Mouse (Mus musculus): Measurements from ENCODE around the gene Vwa3b. TPM values are rescaled to one million over a fixed set of nuclear protein-coding genes. Genes with fewer than 3 reads are reported as not detected.

Vwa3b gene
- polyA plus RNA-seq, 1 experiment from 2014 or later: 0.61 TPM

DNA sequence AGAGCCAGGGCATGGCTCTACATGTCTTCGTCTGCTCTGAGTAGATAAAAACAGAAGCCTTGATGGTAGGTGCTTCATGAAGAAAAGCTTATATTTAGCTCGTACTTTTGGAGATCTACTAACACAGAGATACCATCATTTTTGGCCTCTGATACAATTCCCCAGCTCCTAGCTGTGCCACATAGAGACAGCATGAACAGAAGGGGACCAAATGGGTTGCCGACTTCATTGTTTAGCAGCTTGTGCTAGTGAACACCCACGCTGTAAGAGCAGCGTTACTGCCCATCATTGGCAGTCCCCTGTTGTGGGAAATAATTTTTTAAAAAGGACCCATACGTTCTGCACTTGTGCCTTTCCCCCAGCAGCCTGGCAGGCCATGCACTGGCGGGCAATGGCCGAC, 74.6 kb downstream of the Vwa3b start:
- no peak overlapping the region for H3K4me2 ChIP-seq (ENCODE audit: low read depth, severe bottlenecking)
- DNase-seq (ENCODE audit: low spot score): no peak
- H3K4me3 ChIP-seq (ENCODE audit: low read depth, low read length): no peak overlapping the region
- no peak overlapping the region for H3K27ac ChIP-seq (replicated peaks; ENCODE audit: low read depth, low read length)
- no peak for ATAC-seq (ENCODE audit: insufficient number of reproducible peaks, low FRiP score, low TSS enrichment, low read depth)
- no peaks in the 10 kb centered on the region for H3K36me3 ChIP-seq (ENCODE audit: control insufficient read depth, insufficient read depth, low read length)
- no peak overlapping the region for H3K9ac ChIP-seq (ENCODE audit: low read length)
- H3K27me3 ChIP-seq (ENCODE audit: control insufficient read depth, insufficient read depth, low read length): no peaks in the 10 kb centered on the region
- 87% methylated on average over 8 of the region's 8 CpGs for WGBS
- H3K9me3 ChIP-seq (ENCODE audit: control insufficient read depth, low read length): no peaks in the 10 kb centered on the region
- peaks cover 8% of the 10 kb centered on the region for H3K4me1 ChIP-seq (ENCODE audit: control insufficient read depth, insufficient read depth, low read length)

DNA sequence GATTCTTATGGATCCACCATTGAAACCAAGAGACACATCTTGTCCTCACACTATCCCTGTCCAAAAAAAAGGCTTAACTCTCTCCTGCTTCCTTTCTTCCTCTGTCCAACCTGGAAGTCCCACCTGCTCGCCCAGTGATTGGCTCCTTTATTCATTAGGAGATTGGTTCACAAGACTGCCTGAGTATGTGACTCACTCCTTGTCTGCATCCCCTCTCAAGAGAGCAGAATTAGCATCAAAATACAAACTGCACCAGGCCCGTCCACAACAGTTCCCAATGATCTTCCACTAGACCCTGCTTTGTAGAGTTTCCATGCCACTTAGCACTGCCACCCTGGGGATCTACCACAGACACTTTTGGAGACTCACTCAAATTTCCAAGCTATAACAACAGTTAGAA, 75.3 kb downstream of the Vwa3b start:
- H3K9me3 ChIP-seq (ENCODE audit: control insufficient read depth, low read length): no peaks in the 10 kb centered on the region
- H3K4me1 ChIP-seq (ENCODE audit: control insufficient read depth, insufficient read depth, low read length): peaks cover 8% of the 10 kb centered on the region
- H3K9ac ChIP-seq (ENCODE audit: low read length): no peak overlapping the region
- H3K27me3 ChIP-seq (ENCODE audit: control insufficient read depth, insufficient read depth, low read length): no peaks in the 10 kb centered on the region
- no peaks in the 10 kb centered on the region for H3K36me3 ChIP-seq (ENCODE audit: control insufficient read depth, insufficient read depth, low read length)
- H3K27ac ChIP-seq (replicated peaks; ENCODE audit: low read depth, low read length): no peak overlapping the region
- H3K4me3 ChIP-seq (ENCODE audit: low read depth, low read length): no peak overlapping the region
- ATAC-seq (ENCODE audit: insufficient number of reproducible peaks, low FRiP score, low TSS enrichment, low read depth) (no peak), DNase-seq (ENCODE audit: low spot score) (no peak)
- H3K4me2 ChIP-seq (ENCODE audit: low read depth, severe bottlenecking): no peak overlapping the region
- 79% methylated on average over 2 of the region's 2 CpGs for WGBS

DNA sequence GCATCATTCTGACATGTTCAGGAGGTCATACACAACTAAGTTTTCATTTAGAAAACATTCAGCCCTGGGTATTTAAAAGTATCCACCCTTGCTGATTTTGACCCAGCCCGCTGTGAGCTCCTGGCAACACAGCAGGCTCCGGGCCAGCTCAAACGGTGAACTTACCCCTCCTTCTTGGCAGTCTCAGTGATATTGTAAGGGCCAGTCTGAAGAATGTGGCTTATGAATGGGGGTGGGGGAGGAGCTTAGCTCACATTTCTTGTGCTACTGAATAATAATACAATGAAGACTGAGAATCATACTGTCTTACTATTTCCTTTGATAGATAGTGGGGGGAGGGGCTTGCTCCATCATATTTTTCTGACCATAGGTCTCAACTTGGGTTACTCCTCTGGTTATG, 78.8 kb downstream of the Vwa3b start:
- H3K4me2 ChIP-seq (ENCODE audit: low read depth, severe bottlenecking): no peak overlapping the region
- H3K36me3 ChIP-seq (ENCODE audit: control insufficient read depth, insufficient read depth, low read length): no peaks in the 10 kb centered on the region
- no peak overlapping the region for H3K4me3 ChIP-seq (ENCODE audit: low read depth, low read length)
- ATAC-seq (ENCODE audit: insufficient number of reproducible peaks, low FRiP score, low TSS enrichment, low read depth) (no peak), DNase-seq (ENCODE audit: low spot score) (no peak)
- no peak overlapping the region for H3K9ac ChIP-seq (ENCODE audit: low read length)
- H3K9me3 ChIP-seq (ENCODE audit: control insufficient read depth, low read length): no peaks in the 10 kb centered on the region
- no peaks in the 10 kb centered on the region for H3K4me1 ChIP-seq (ENCODE audit: control insufficient read depth, insufficient read depth, low read length)
- no peaks in the 10 kb centered on the region for H3K27me3 ChIP-seq (ENCODE audit: control insufficient read depth, insufficient read depth, low read length)
- H3K27ac ChIP-seq (replicated peaks; ENCODE audit: low read depth, low read length): no peak overlapping the region
- 86% methylated on average over 3 of the region's 3 CpGs for WGBS

DNA sequence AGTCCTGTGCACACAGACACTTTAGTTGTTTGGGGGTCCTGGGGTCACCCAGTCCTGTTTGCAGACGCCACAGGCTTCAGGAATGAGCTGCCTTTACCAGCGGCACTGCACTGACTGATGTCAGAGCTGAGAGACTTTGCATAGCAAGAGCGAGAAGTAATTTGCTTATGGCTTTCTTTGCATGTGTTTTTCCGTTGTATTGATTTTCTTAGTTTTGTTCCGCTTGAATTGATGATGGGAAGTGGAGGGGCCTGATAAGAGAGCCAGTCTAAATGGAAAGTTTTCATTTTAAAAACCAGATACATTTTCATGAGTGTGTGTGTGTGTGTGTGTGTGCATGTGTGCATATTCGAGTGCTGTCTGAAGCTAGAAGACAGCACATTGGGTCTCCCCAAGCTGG, 87.4 kb downstream of the Vwa3b start:
- no peak overlapping the region for H3K9ac ChIP-seq (ENCODE audit: low read length)
- H3K27me3 ChIP-seq (ENCODE audit: control insufficient read depth, insufficient read depth, low read length): no peaks in the 10 kb centered on the region
- no peak overlapping the region for H3K27ac ChIP-seq (replicated peaks; ENCODE audit: low read depth, low read length)
- no peak for DNase-seq (ENCODE audit: low spot score)
- no peaks in the 10 kb centered on the region for H3K9me3 ChIP-seq (ENCODE audit: control insufficient read depth, low read length)
- H3K4me2 ChIP-seq (ENCODE audit: low read depth, severe bottlenecking): no peak overlapping the region
- no peak for ATAC-seq (ENCODE audit: insufficient number of reproducible peaks, low FRiP score, low TSS enrichment, low read depth)
- no peaks in the 10 kb centered on the region for H3K36me3 ChIP-seq (ENCODE audit: control insufficient read depth, insufficient read depth, low read length)
- no peaks in the 10 kb centered on the region for H3K4me1 ChIP-seq (ENCODE audit: control insufficient read depth, insufficient read depth, low read length)
- no peak overlapping the region for H3K4me3 ChIP-seq (ENCODE audit: low read depth, low read length)
- WGBS: 77% methylated on average over 6 of the region's 6 CpGs

GRCm38 (mm10) chr1:37115847-37116246, 89.5 kb downstream of the Vwa3b start:
- Histone ChIP-seq H3K9ac (ENCODE audit: low read length) (no peak overlapping the region), H3K27me3 (ENCODE audit: control insufficient read depth, insufficient read depth, low read length) (no peaks in the 10 kb centered on the region), H3K4me1 (ENCODE audit: control insufficient read depth, insufficient read depth, low read length) (no peaks in the 10 kb centered on the region), H3K27ac (replicated peaks; ENCODE audit: low read depth, low read length) (no peak overlapping the region), H3K4me2 (ENCODE audit: low read depth, severe bottlenecking) (no peak overlapping the region), H3K9me3 (ENCODE audit: control insufficient read depth, low read length) (no peaks in the 10 kb centered on the region), H3K36me3 (ENCODE audit: control insufficient read depth, insufficient read depth, low read length) (no peaks in the 10 kb centered on the region), H3K4me3 (ENCODE audit: low read depth, low read length) (no peak overlapping the region)
- 84% methylated on average over 5 of the region's 5 CpGs for WGBS
- no peak for ATAC-seq (ENCODE audit: insufficient number of reproducible peaks, low FRiP score, low TSS enrichment, low read depth)
- DNase-seq (ENCODE audit: low spot score): no peak

- DNase-seq (ENCODE audit: low spot score): no peak
- WGBS: 89% methylated on average over 9 of the region's 9 CpGs
- Histone ChIP-seq H3K4me2 (ENCODE audit: low read depth, severe bottlenecking) (no peak overlapping the region), H3K4me1 (ENCODE audit: control insufficient read depth, insufficient read depth, low read length) (no peaks in the 10 kb centered on the region), H3K36me3 (ENCODE audit: control insufficient read depth, insufficient read depth, low read length) (no peaks in the 10 kb centered on the region), H3K27me3 (ENCODE audit: control insufficient read depth, insufficient read depth, low read length) (no peaks in the 10 kb centered on the region), H3K27ac (replicated peaks; ENCODE audit: low read depth, low read length) (no peak overlapping the region), H3K9me3 (ENCODE audit: control insufficient read depth, low read length) (no peaks in the 10 kb centered on the region), H3K9ac (ENCODE audit: low read length) (no peak overlapping the region), H3K4me3 (ENCODE audit: low read depth, low read length) (no peak overlapping the region)
- ATAC-seq (ENCODE audit: insufficient number of reproducible peaks, low FRiP score, low TSS enrichment, low read depth): no peak
Measured at GRCm38 (mm10) chr1:37116574-37116973, 90.2 kb downstream of the Vwa3b start.

DNA sequence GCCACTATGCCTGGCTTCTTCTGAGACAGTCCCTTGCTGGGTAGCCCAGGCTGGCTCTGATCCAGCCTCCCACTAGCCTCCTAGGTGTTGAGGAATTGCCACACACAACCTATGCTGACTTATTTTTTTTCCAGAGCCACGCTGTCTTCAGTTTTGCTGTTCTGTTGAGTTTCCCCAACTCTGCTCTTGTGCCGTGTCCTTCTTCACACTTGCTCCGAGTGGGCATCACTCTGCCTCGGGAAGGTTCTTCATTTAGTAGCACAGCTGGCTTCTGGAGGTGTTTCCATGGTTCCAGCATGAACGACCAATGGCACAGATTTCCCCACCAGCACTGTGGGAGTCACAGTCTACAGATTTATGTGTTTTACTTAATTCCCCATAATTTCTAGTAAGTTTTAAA, 91.6 kb downstream of the Vwa3b start:
- Histone ChIP-seq H3K27ac (replicated peaks; ENCODE audit: low read depth, low read length) (no peak overlapping the region), H3K4me2 (ENCODE audit: low read depth, severe bottlenecking) (no peak overlapping the region), H3K4me3 (ENCODE audit: low read depth, low read length) (no peak overlapping the region), H3K4me1 (ENCODE audit: control insufficient read depth, insufficient read depth, low read length) (peaks cover 5% of the 10 kb centered on the region; the same call in 1 of the 2 replicates), H3K27me3 (ENCODE audit: control insufficient read depth, insufficient read depth, low read length) (no peaks in the 10 kb centered on the region), H3K9ac (ENCODE audit: low read length) (no peak overlapping the region), H3K9me3 (ENCODE audit: control insufficient read depth, low read length) (no peaks in the 10 kb centered on the region), H3K36me3 (ENCODE audit: control insufficient read depth, insufficient read depth, low read length) (no peaks in the 10 kb centered on the region)
- ATAC-seq (ENCODE audit: insufficient number of reproducible peaks, low FRiP score, low TSS enrichment, low read depth) (no peak), DNase-seq (ENCODE audit: low spot score) (no peak)
- 84% methylated on average over 5 of the region's 5 CpGs for WGBS

DNA sequence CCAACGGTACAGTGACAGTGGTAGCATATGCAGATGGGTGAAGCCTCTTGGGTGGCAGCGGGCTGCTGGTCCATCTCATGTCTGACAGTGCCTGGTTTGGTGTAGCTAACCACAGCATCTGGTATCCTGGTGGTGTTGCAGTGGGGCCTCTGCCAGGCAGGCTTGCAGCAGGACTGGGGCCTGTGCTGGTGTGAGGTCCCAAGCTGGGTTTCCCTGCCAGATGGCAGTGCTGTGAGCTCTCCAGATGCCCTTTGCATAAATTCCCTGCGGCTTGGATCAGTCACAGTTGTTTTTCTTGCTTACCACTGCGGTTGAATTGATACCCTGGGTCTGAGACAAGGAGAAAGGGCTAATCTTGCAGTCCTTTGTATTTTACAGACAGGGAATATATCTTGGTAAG, 95.9 kb downstream of the Vwa3b start:
- DNase-seq (ENCODE audit: low spot score) (peak; percentile 67), ATAC-seq (ENCODE audit: insufficient number of reproducible peaks, low FRiP score, low TSS enrichment, low read depth) (0 out of 2 replicates have a peak, but pooled peaks have one; percentile 62)
- Histone ChIP-seq H3K4me1 (ENCODE audit: control insufficient read depth, insufficient read depth, low read length) (peaks cover 5% of the 10 kb centered on the region; the same call in 1 of the 2 replicates), H3K27me3 (ENCODE audit: control insufficient read depth, insufficient read depth, low read length) (no peaks in the 10 kb centered on the region), H3K4me3 (ENCODE audit: low read depth, low read length) (no peak overlapping the region), H3K9ac (ENCODE audit: low read length) (no peak overlapping the region), H3K27ac (replicated peaks; ENCODE audit: low read depth, low read length) (peak overlapping the region; percentile 42; the same call in 1 of the 2 replicates), H3K36me3 (ENCODE audit: control insufficient read depth, insufficient read depth, low read length) (no peaks in the 10 kb centered on the region), H3K4me2 (ENCODE audit: low read depth, severe bottlenecking) (no peak overlapping the region), H3K9me3 (ENCODE audit: control insufficient read depth, low read length) (no peaks in the 10 kb centered on the region)
- WGBS: 34% methylated on average over 4 of the region's 4 CpGs

DNA sequence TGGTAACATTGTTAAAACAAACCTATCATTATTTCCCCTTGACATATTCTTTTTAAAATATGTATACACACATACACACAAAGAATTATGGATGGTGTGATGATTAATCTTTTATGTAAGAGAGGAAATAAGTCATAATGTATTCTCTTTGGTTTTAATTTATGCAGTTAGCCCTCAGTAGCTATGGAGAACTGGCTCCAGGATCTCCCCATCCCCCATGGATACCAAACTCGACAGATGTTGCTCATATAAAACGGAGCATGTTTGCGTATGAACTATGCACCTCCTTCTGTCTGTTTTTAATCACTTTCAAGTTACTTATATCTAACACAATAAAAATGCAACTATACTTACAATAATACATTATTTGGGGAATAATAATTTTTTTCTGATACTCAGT, 96.4 kb downstream of the Vwa3b start:
- H3K4me3 ChIP-seq (ENCODE audit: low read depth, low read length): no peak overlapping the region
- no peak overlapping the region for H3K4me2 ChIP-seq (ENCODE audit: low read depth, severe bottlenecking)
- no peaks in the 10 kb centered on the region for H3K36me3 ChIP-seq (ENCODE audit: control insufficient read depth, insufficient read depth, low read length)
- peaks cover 5% of the 10 kb centered on the region; the same call in 1 of the 2 replicates for H3K4me1 ChIP-seq (ENCODE audit: control insufficient read depth, insufficient read depth, low read length)
- no peak for ATAC-seq (ENCODE audit: insufficient number of reproducible peaks, low FRiP score, low TSS enrichment, low read depth)
- no peaks in the 10 kb centered on the region for H3K9me3 ChIP-seq (ENCODE audit: control insufficient read depth, low read length)
- no peak overlapping the region for H3K27ac ChIP-seq (replicated peaks; ENCODE audit: low read depth, low read length)
- WGBS: 38% methylated on average over 3 of the region's 3 CpGs
- DNase-seq (ENCODE audit: low spot score): no peak
- no peak overlapping the region for H3K9ac ChIP-seq (ENCODE audit: low read length)
- no peaks in the 10 kb centered on the region for H3K27me3 ChIP-seq (ENCODE audit: control insufficient read depth, insufficient read depth, low read length)
